Mouse (Mus musculus) T-helper 2 cell (primary cell): Measurements from ENCODE around the gene Tmsb4x.

ENCODE experiments used
- in situ Hi-C: fragments of 300-600 bp; cut with MboI, MseI; formaldehyde crosslinking; loops from one replicate; pipeline ENCODE4 v1.15.1; 2025; ENCODE audit warnings: high pct_unique_total_duplicates

Tmsb4x gene

GRCm38 (mm10) chrX:167183535-167183934 lies 25.6 kb downstream of the Tmsb4x start:
- in situ Hi-C loops = no loop called here

- in situ Hi-C loops = no loop called here
Measured at GRCm38 (mm10) chrX:167182411-167182810, 26.7 kb downstream of the Tmsb4x start.

GRCm38 (mm10) chrX:167179961-167180642 lies 29.0 kb downstream of the Tmsb4x start:
- in situ Hi-C loops = no loop called here

- in situ Hi-C loops = no loop called here
Measured at GRCm38 (mm10) chrX:167179549-167179948, 29.6 kb downstream of the Tmsb4x start.

- in situ Hi-C loops = no loop called here
Measured at GRCm38 (mm10) chrX:167175319-167175718, 33.8 kb downstream of the Tmsb4x start.

- in situ Hi-C loops = no loop called here
Measured at GRCm38 (mm10) chrX:167174311-167174710, 34.8 kb downstream of the Tmsb4x start.

- in situ Hi-C loops = no loop called here
Measured at GRCm38 (mm10) chrX:167172256-167172655, 36.9 kb downstream of the Tmsb4x start.

- in situ Hi-C loops = no loop called here
Measured at GRCm38 (mm10) chrX:167171281-167171680, 37.8 kb downstream of the Tmsb4x start.

- in situ Hi-C loops = no loop called here
Measured at GRCm38 (mm10) chrX:167167282-167167681, 41.8 kb downstream of the Tmsb4x start.

- in situ Hi-C loops = no loop called here
Measured at GRCm38 (mm10) chrX:167166051-167166450, 43.1 kb downstream of the Tmsb4x start.

- in situ Hi-C loops = no loop called here
Measured at GRCm38 (mm10) chrX:167157691-167158090, 51.4 kb downstream of the Tmsb4x start.
